Mouse (Mus musculus) urinary bladder, postnatal 14 days (tissue): ENCODE measurements around the gene Serpinb1a.
"Not testable (repeated sequence)": the region's sequence is repeated elsewhere in the genome, so short reads cannot be mapped to it uniquely, and the experiment has no call there.

Source experiments
- DNase-seq: peaks from one replicate; pipeline ENCODE4 v3.0.0; 2021; ENCODE audit warnings: low spot score

Serpinb1a gene

GRCm38 (mm10) chr13:32850668-32851404 is at the start of gene Serpinb1a:
Gene Serpinb1a, minus strand, starts transcription at chr13:32851185.
- DNase-seq = peak; percentile 69

- DNase-seq = peak; percentile 57
These were observed 49.7 kb upstream of the Serpinb1a start for GRCm38 (mm10) chr13:32900639-32901038.

- DNase-seq = not testable (repeated sequence)
These were observed 48.1 kb upstream of the Serpinb1a start for GRCm38 (mm10) chr13:32899114-32899513.

GRCm38 (mm10) chr13:32898111-32898510 is 47.1 kb upstream of the Serpinb1a start, which contains the start of gene Serpinb1c:
Gene Serpinb1c, minus strand, starts transcription at chr13:32898211.
- DNase-seq = no peak

- DNase-seq = no peak
These were observed 45.9 kb upstream of the Serpinb1a start for GRCm38 (mm10) chr13:32896931-32897330.

GRCm38 (mm10) chr13:32884755-32885154 is 33.8 kb upstream of the Serpinb1a start:
- DNase-seq = no peak

- no peak for DNase-seq
These were observed 22.9 kb upstream of the Serpinb1a start for GRCm38 (mm10) chr13:32873862-32874261.

GRCm38 (mm10) chr13:32868843-32869242 is 17.9 kb upstream of the Serpinb1a start:
- DNase-seq = no peak

- DNase-seq = not testable (repeated sequence)
These were observed 17.2 kb upstream of the Serpinb1a start for GRCm38 (mm10) chr13:32868233-32868632.

GRCm38 (mm10) chr13:32867030-32867429 is 16.0 kb upstream of the Serpinb1a start:
- no peak for DNase-seq

GRCm38 (mm10) chr13:32866484-32866883 is 15.5 kb upstream of the Serpinb1a start:
- DNase-seq = peak; percentile 74

- DNase-seq = no peak
These were observed 14.6 kb upstream of the Serpinb1a start for GRCm38 (mm10) chr13:32865591-32865990.

- not testable (repeated sequence) for DNase-seq
These were observed 13.5 kb upstream of the Serpinb1a start for GRCm38 (mm10) chr13:32864529-32864928.

- DNase-seq = no peak
These were observed 12.5 kb upstream of the Serpinb1a start for GRCm38 (mm10) chr13:32863456-32863855.

- DNase-seq = no peak
These were observed 9.8 kb upstream of the Serpinb1a start for GRCm38 (mm10) chr13:32860821-32861220.

- DNase-seq = no peak
These were observed 2.1 kb upstream of the Serpinb1a start for GRCm38 (mm10) chr13:32853073-32853472.

GRCm38 (mm10) chr13:32852539-32852938 is 1.6 kb upstream of the Serpinb1a start:
- DNase-seq = no peak

GRCm38 (mm10) chr13:32851967-32852366 is 982 bp upstream of the Serpinb1a start:
- peak; percentile 35 for DNase-seq

GRCm38 (mm10) chr13:32850156-32850555 is 829 bp downstream of the Serpinb1a start:
- DNase-seq = no peak

- no peak for DNase-seq
These were observed 1.4 kb downstream of the Serpinb1a start for GRCm38 (mm10) chr13:32849531-32850123.

GRCm38 (mm10) chr13:32849092-32849491 is 1.9 kb downstream of the Serpinb1a start:
- DNase-seq = no peak

GRCm38 (mm10) chr13:32846221-32846620 is 4.8 kb downstream of the Serpinb1a start:
- no peak for DNase-seq

GRCm38 (mm10) chr13:32841349-32841748 is 9.6 kb downstream of the Serpinb1a start:
- DNase-seq = no peak
